Mouse (Mus musculus): ENCODE measurements at regions not wholly inside any gene's neighbourhood (a gene's known extent, or its start where the extent isn't known, plus 50 kb on each side); places are given as distances from the start of the nearest gene placed in this dataset.
A peak's percentile ranks its signal among the peaks of the same experiment; 100 is the strongest.
"Not testable (repeated sequence)": the region's sequence is repeated elsewhere in the genome, so short reads cannot be mapped to it uniquely, and the experiment has no call there.

GRCm38 (mm10) chr3:84390769-84391168 is 84.1 kb upstream of the Trim2 start:
- no peak; a peak in 1 of 4 replicates for ATAC-seq (replicated peaks in 1 of 2; ENCODE audit: insufficient read depth in 1 of 2, low FRiP score in 2 of 2, low TSS enrichment in 1 of 2, low read depth in 1 of 2, poor library complexity in 2 of 2, severe bottlenecking in 2 of 2)

GRCm38 (mm10) chr3:84388486-84388885 is 81.8 kb upstream of the Trim2 start:
- no peak for ATAC-seq (replicated peaks in 1 of 2; ENCODE audit: insufficient read depth in 1 of 2, low FRiP score in 2 of 2, low TSS enrichment in 1 of 2, low read depth in 1 of 2, poor library complexity in 2 of 2, severe bottlenecking in 2 of 2)

- no peak for ATAC-seq (replicated peaks in 1 of 2; ENCODE audit: insufficient read depth in 1 of 2, low FRiP score in 2 of 2, low TSS enrichment in 1 of 2, low read depth in 1 of 2, poor library complexity in 2 of 2, severe bottlenecking in 2 of 2)
Measured at GRCm38 (mm10) chr3:84385656-84386055, 79.0 kb upstream of the Trim2 start.

- 0 out of 4 replicates have a peak, but pooled peaks of 1 of the 2 experiments have one; percentile 32 for ATAC-seq (replicated peaks in 1 of 2; ENCODE audit: insufficient read depth in 1 of 2, low FRiP score in 2 of 2, low TSS enrichment in 1 of 2, low read depth in 1 of 2, poor library complexity in 2 of 2, severe bottlenecking in 2 of 2)
Measured at GRCm38 (mm10) chr3:84383559-84383958, 76.9 kb upstream of the Trim2 start.

- ATAC-seq (replicated peaks in 1 of 2; ENCODE audit: insufficient read depth in 1 of 2, low FRiP score in 2 of 2, low TSS enrichment in 1 of 2, low read depth in 1 of 2, poor library complexity in 2 of 2, severe bottlenecking in 2 of 2) = not testable (repeated sequence)
Measured at GRCm38 (mm10) chr3:84383038-84383437, 76.4 kb upstream of the Trim2 start.

GRCm38 (mm10) chr3:84382006-84382405 is 75.3 kb upstream of the Trim2 start:
- ATAC-seq (replicated peaks in 1 of 2; ENCODE audit: insufficient read depth in 1 of 2, low FRiP score in 2 of 2, low TSS enrichment in 1 of 2, low read depth in 1 of 2, poor library complexity in 2 of 2, severe bottlenecking in 2 of 2) = no peak

GRCm38 (mm10) chr3:84378987-84379556 is 72.4 kb upstream of the Trim2 start:
- ATAC-seq (replicated peaks in 1 of 2; ENCODE audit: insufficient read depth in 1 of 2, low FRiP score in 2 of 2, low TSS enrichment in 1 of 2, low read depth in 1 of 2, poor library complexity in 2 of 2, severe bottlenecking in 2 of 2) = no peak

GRCm38 (mm10) chr3:84376510-84376909 is 69.8 kb upstream of the Trim2 start:
- ATAC-seq (replicated peaks in 1 of 2; ENCODE audit: insufficient read depth in 1 of 2, low FRiP score in 2 of 2, low TSS enrichment in 1 of 2, low read depth in 1 of 2, poor library complexity in 2 of 2, severe bottlenecking in 2 of 2) = no peak

GRCm38 (mm10) chr3:84375832-84376231 is 69.2 kb upstream of the Trim2 start:
- ATAC-seq (replicated peaks in 1 of 2; ENCODE audit: insufficient read depth in 1 of 2, low FRiP score in 2 of 2, low TSS enrichment in 1 of 2, low read depth in 1 of 2, poor library complexity in 2 of 2, severe bottlenecking in 2 of 2) = no peak

- ATAC-seq (replicated peaks in 1 of 2; ENCODE audit: insufficient read depth in 1 of 2, low FRiP score in 2 of 2, low TSS enrichment in 1 of 2, low read depth in 1 of 2, poor library complexity in 2 of 2, severe bottlenecking in 2 of 2) = no peak
Measured at GRCm38 (mm10) chr3:84371842-84372241, 65.2 kb upstream of the Trim2 start.

GRCm38 (mm10) chr3:84367145-84367740 is 60.6 kb upstream of the Trim2 start:
- no peak for ATAC-seq (replicated peaks in 1 of 2; ENCODE audit: insufficient read depth in 1 of 2, low FRiP score in 2 of 2, low TSS enrichment in 1 of 2, low read depth in 1 of 2, poor library complexity in 2 of 2, severe bottlenecking in 2 of 2)

- ATAC-seq (replicated peaks in 1 of 2; ENCODE audit: insufficient read depth in 1 of 2, low FRiP score in 2 of 2, low TSS enrichment in 1 of 2, low read depth in 1 of 2, poor library complexity in 2 of 2, severe bottlenecking in 2 of 2) = no peak
Measured at GRCm38 (mm10) chr3:84358672-84359071, 52.0 kb upstream of the Trim2 start.

GRCm38 (mm10) chr3:84356690-84357014 is 50.0 kb upstream of the Trim2 start:
- peak; percentile 46 to 47; a peak in 1 of 4 replicates for ATAC-seq (replicated peaks in 1 of 2; ENCODE audit: insufficient read depth in 1 of 2, low FRiP score in 2 of 2, low TSS enrichment in 1 of 2, low read depth in 1 of 2, poor library complexity in 2 of 2, severe bottlenecking in 2 of 2)

Measured in hematopoietic stem cell, adult 5-6 weeks (primary cell).